22 mouse cellular contexts compared by ENCODE assay signal in the genomic region with DNA sequence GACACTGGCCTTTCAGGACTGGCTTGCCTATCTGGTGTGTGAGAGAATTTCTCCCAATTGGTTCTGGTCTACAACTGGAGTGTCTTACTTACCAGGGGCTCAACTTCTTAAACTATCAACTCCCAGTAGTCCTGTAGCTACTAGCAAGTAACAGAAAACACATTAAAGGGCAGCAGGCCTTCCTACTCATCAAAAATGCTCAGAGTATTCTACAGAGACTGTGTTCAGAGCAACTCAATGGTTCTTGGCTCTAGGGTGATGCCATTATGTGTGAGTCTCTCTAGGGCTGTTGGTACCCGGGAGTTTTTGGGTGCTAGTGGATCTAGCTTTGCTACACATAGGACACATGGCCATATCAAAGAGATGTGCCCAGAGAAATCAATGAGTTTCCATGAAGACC. TPM values are rescaled to one million over a fixed set of nuclear protein-coding genes. Genes with fewer than 3 reads are reported as not detected.
A peak's percentile ranks its signal among the peaks of the same experiment; 100 is the strongest.
DNase-seq lines count a peak whose midpoint lies in the region; ATAC-seq and TF ChIP-seq lines count a peak whose summit lies in the region.
"Had no signal": no experiment of that assay in that cellular context is flagged by ENCODE, and none has a peak within 500 bp of the region (broad histone marks: within the 10 kb centered on the region; RNA-seq: fewer than 3 reads in every experiment).

No protein-coding gene starts in this region.

- H3K4me1 ChIP-seq in cortical plate, adult 2 months (ENCODE audit: control insufficient read depth, insufficient read depth, low read length) = peaks cover 2% of the 10 kb centered on the region; the same call in 1 of the 2 replicates
- H3K4me1 ChIP-seq in forebrain, embryonic 13.5 days = peaks cover 35% of the 10 kb centered on the region

- peak overlapping the region; percentile 72 for H3K27ac ChIP-seq in cortical plate, adult 2 months (ENCODE audit: insufficient read depth, low read length)
- peak overlapping the region; percentile 100 for H3K27ac ChIP-seq in forebrain, embryonic 13.5 days
- H3K27ac ChIP-seq: embryonic facial prominence, embryonic 12.5 days; heart, embryonic 10.5 days; hindbrain, embryonic 14.5 days; limb, embryonic 15.5 days had no signal

- H3K36me3 ChIP-seq in forebrain, embryonic 13.5 days (ENCODE audit: poor library complexity, severe bottlenecking) = no peaks in the 10 kb centered on the region
- H3K36me3 ChIP-seq: embryonic facial prominence, embryonic 12.5 days; heart, embryonic 10.5 days; limb, embryonic 15.5 days had no signal

- WGBS in forebrain, embryonic 13.5 days = 0% methylated on average over 1 of the region's 1 CpGs

- H3K4me2 ChIP-seq in forebrain, embryonic 13.5 days = peak overlapping the region; percentile 75
- H3K4me2 ChIP-seq: embryonic facial prominence, embryonic 12.5 days; hindbrain, embryonic 14.5 days; limb, embryonic 15.5 days had no signal

- TF ChIP-seq POLR2A in cortical plate, adult 2 months (IDR thresholded peaks at IDR 0.05; ENCODE audit: extremely low read depth, insufficient read depth, low read length) = no peak

- ATAC-seq in forebrain, embryonic 13.5 days = no peak

- DNase-seq in layer of hippocampus, adult 9-11 months = peak; percentile 12
- no peak for DNase-seq in layer of hippocampus, postnatal 25 days (ENCODE audit: extremely low spot score in 1 of 2, low spot score in 1 of 2)
- DNase-seq in NIH3T3 (ENCODE audit: low read depth) = peak; percentile 14
- DNase-seq in lung, postnatal 4 days = no peak
- no peak for DNase-seq in c-Kit-positive CD71-positive TER-119-positive erythroid progenitor cells, embryonic 14.5 days (ENCODE audit: low spot score)
- DNase-seq: adrenal gland, postnatal 36 days; cerebellum, adult 9-10 months; gastrocnemius, postnatal 36 days; heart, postnatal 10 days; kidney, adult 18-20 months; lung, postnatal 10 days had no signal

- H3K4me3 ChIP-seq in cortical plate, adult 2 months (ENCODE audit: insufficient read depth, low read length) = peak overlapping the region; percentile 40; the same call in 1 of the 2 replicates
- peak overlapping the region; percentile 85 for H3K4me3 ChIP-seq in forebrain, embryonic 13.5 days
- H3K4me3 ChIP-seq: embryonic facial prominence, embryonic 12.5 days; heart, embryonic 10.5 days; limb, embryonic 15.5 days; megakaryocyte, embryonic 14.5 days had no signal

- H3K9me3 ChIP-seq in forebrain, embryonic 13.5 days (replicated peaks) = no peaks in the 10 kb centered on the region
- H3K9me3 ChIP-seq: embryonic facial prominence, embryonic 12.5 days; heart, embryonic 10.5 days; limb, embryonic 15.5 days had no signal

- H3K9ac ChIP-seq in forebrain, embryonic 13.5 days = peak overlapping the region; percentile 100
- H3K9ac ChIP-seq: embryonic facial prominence, embryonic 12.5 days; hindbrain, embryonic 14.5 days; limb, embryonic 15.5 days had no signal

- no peak for TF ChIP-seq CTCF in cortical plate, adult 2 months (IDR thresholded peaks at IDR 0.05; ENCODE audit: extremely low read depth, insufficient read depth, low read length)

- H3K27me3 ChIP-seq in forebrain, embryonic 13.5 days = peaks cover 5% of the 10 kb centered on the region; the same call in 1 of the 2 replicates

RNA-seq across cellular contexts. Expression of a gene that starts 3.5 kb away (rescaled TPM):
- 100 to 1,000 TPM; 148 to 181 TPM for total RNA-seq in layer of hippocampus, postnatal 25 days (2021)
- 61.2 and 63.1 TPM in 2 replicates for polyA plus RNA-seq in cortical plate, adult 2 months (2012; rRNA removed)
- 76.5 and 98.6 TPM in 2 replicates for polyA plus RNA-seq in forebrain, embryonic 13.5 days (2015; fragmentation: Nextera tagmentation; extraction: Ambion mirVana)
- total RNA-seq: adrenal gland, postnatal 36 days; gastrocnemius, postnatal 36 days; neutrophil, adult 5-6 weeks had no signal
- polyA plus RNA-seq: hindbrain, embryonic 14.5 days; large intestine, adult 2 months; limb, embryonic 15.5 days; liver, embryonic 16.5 days; stomach, embryonic 14.5 days had no signal

RNA-seq across cellular contexts. Expression of a gene that starts 6.1 kb away (rescaled TPM):
- total RNA-seq in layer of hippocampus, postnatal 25 days (2021) = 10 to 100 TPM in 1 of 2 experiments, 1 to 10 TPM in 1; 7.1 to 13.1 TPM
- 2.1 and 2.3 TPM in 2 replicates for polyA plus RNA-seq in cortical plate, adult 2 months (2012; rRNA removed)
- 1.9 and 2.4 TPM in 2 replicates for polyA plus RNA-seq in forebrain, embryonic 13.5 days (2015; fragmentation: Nextera tagmentation; extraction: Ambion mirVana)
- total RNA-seq: adrenal gland, postnatal 36 days; gastrocnemius, postnatal 36 days; heart, postnatal 10 days; neutrophil, adult 5-6 weeks had no signal
- polyA plus RNA-seq: heart, embryonic 10.5 days; hindbrain, embryonic 14.5 days; large intestine, adult 2 months; limb, embryonic 15.5 days; liver, embryonic 16.5 days; stomach, embryonic 14.5 days had no signal

Comparison
In these comparisons a context has a peak if more than half of its experiments do, and no peak if none do; other contexts are left out.
1. DNase-seq: peak in layer of hippocampus, adult 9-11 months (single experiment) and NIH3T3 (single experiment); none in layer of hippocampus, postnatal 25 days (0 of 2), lung, postnatal 4 days (0 of 2) and c-Kit-positive CD71-positive TER-119-positive erythroid progenitor cells, embryonic 14.5 days (single experiment).